Mouse (Mus musculus) spleen, postnatal 10 days (tissue): Measurements from ENCODE around the gene Dnah2.

ENCODE experiments used
- DNase-seq, 2 experiments: peaks; one replicate each; pipeline ENCODE4 v3.0.0; 2021 to 2022; ENCODE audit warnings: low spot score in 2 of 2

The Dnah2 gene

GRCm38 (mm10) chr11:69549060-69549656 lies at the start of gene Dnah2:
Gene Dnah2 (minus strand): TSS chr11:69549110.
- DNase-seq: no peak

GRCm38 (mm10) chr11:69594853-69595252 lies 45.9 kb upstream of the Dnah2 start:
- no peak for DNase-seq

GRCm38 (mm10) chr11:69592799-69593198 lies 43.9 kb upstream of the Dnah2 start:
- DNase-seq: no peak

GRCm38 (mm10) chr11:69591899-69592637 lies 43.2 kb upstream of the Dnah2 start:
- no peak for DNase-seq

GRCm38 (mm10) chr11:69591424-69591823 lies 42.5 kb upstream of the Dnah2 start:
- no peak for DNase-seq

- no peak for DNase-seq
Observed at GRCm38 (mm10) chr11:69590622-69591021, 41.7 kb upstream of the Dnah2 start.

GRCm38 (mm10) chr11:69589207-69589834 lies 40.4 kb upstream of the Dnah2 start:
- no peak for DNase-seq

GRCm38 (mm10) chr11:69585718-69586325 lies 36.9 kb upstream of the Dnah2 start:
- DNase-seq: peak in 1 of 2 experiments; percentile 71

GRCm38 (mm10) chr11:69584937-69585336 lies 36.0 kb upstream of the Dnah2 start:
- no peak for DNase-seq

- no peak for DNase-seq
Observed at GRCm38 (mm10) chr11:69584008-69584407, 35.1 kb upstream of the Dnah2 start.

GRCm38 (mm10) chr11:69582230-69582805 lies 33.4 kb upstream of the Dnah2 start:
- no peak for DNase-seq

- DNase-seq: no peak
Observed at GRCm38 (mm10) chr11:69581814-69582213, 32.9 kb upstream of the Dnah2 start.

- peak; percentile 84 to 93 for DNase-seq
Observed at GRCm38 (mm10) chr11:69581147-69581688, 32.3 kb upstream of the Dnah2 start.

GRCm38 (mm10) chr11:69580572-69581146 lies 31.7 kb upstream of the Dnah2 start:
- peak in 1 of 2 experiments; percentile 46 for DNase-seq

GRCm38 (mm10) chr11:69580091-69580514 lies 31.2 kb upstream of the Dnah2 start, which contains the start of the genes Wrap53 and Trp53:
Gene Wrap53 (minus strand): TSS chr11:69580255.
Gene Trp53 (plus strand): TSS chr11:69580359.
- DNase-seq: peak; percentile 84 to 94

- peak; percentile 97 to 99 for DNase-seq
Observed at GRCm38 (mm10) chr11:69579128-69580017, 30.5 kb upstream of the Dnah2 start.

- DNase-seq: no peak
Observed at GRCm38 (mm10) chr11:69578301-69578700, 29.4 kb upstream of the Dnah2 start.

- no peak for DNase-seq
Observed at GRCm38 (mm10) chr11:69576307-69576706, 27.4 kb upstream of the Dnah2 start.

- peak in 1 of 2 experiments; percentile 49 for DNase-seq
Observed at GRCm38 (mm10) chr11:69575220-69575619, 26.3 kb upstream of the Dnah2 start.

- no peak for DNase-seq
Observed at GRCm38 (mm10) chr11:69565131-69565530, 16.2 kb upstream of the Dnah2 start.
